Mouse (Mus musculus) splenic B cell, adult 2 months (primary cell): Measurements from ENCODE around the gene Gm6871.
"Not testable (repeated sequence)": the region's sequence is repeated elsewhere in the genome, so short reads cannot be mapped to it uniquely, and the experiment has no call there.

ENCODE experiments used
- DNase-seq: peaks from one replicate; pipeline ENCODE4 v3.0.0-alpha.2; 2011; ENCODE audit warnings: low read depth, low spot score
- H3K27me3 ChIP-seq: 2 replicates; pipeline ENCODE4 v1.6.1; 2012; ENCODE audit warnings: mild to moderate bottlenecking, low read length, moderate library complexity, mixed read lengths; ENCODE audit not compliant: control insufficient read depth, poor library complexity, insufficient read depth, severe bottlenecking
- H3K36me3 ChIP-seq: 2 replicates; pipeline ENCODE4 v1.6.1; 2012; ENCODE audit warnings: mild to moderate bottlenecking, low read length, moderate library complexity, mixed read lengths; ENCODE audit not compliant: control insufficient read depth, poor library complexity, insufficient read depth, severe bottlenecking

The Gm6871 gene

DNA sequence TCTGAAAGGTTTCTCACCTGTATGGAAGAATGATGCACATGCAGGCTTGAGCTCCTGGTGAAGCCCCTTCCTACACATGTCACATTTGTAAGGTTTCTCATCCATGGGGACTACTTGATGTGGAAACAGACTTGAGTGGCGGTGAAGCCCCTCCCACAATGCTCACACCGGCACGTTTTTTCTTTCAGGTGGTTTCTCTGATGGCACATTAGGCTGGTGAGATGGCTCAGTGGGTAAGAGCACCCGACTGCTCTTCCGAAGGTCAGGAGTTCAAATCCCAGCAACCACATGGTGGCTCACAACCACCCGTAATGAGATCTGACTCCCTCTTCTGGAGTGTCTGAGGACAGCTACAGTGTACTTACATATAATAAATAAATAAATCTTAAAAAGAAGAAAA is at the start of gene Gm6871:
Gene Gm6871 (minus strand): TSS at position 101 of the 400 bp plus-strand sequence.
- not testable (repeated sequence) for DNase-seq, H3K36me3 ChIP-seq, H3K27me3 ChIP-seq

DNA sequence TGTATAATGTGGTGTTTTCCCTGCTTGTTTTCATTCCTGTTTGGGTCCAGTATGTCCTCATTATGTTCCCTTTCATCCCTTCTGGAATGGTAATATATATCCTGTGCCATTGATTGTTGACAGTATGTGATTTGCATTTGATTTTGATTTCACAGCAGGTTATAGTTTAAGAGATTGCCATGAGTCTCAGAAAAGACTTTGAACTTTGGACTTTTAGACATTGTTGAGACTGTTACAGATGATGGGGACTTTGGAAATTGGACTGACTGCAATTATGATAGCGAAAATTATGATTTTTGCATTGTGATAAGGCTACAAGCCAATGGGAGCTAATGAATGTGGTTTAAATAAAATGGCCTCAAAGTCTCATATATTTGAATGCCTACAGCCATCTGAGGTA is 42.8 kb upstream of the Gm6871 start:
- DNase-seq, H3K36me3 ChIP-seq, H3K27me3 ChIP-seq: not testable (repeated sequence)

DNA sequence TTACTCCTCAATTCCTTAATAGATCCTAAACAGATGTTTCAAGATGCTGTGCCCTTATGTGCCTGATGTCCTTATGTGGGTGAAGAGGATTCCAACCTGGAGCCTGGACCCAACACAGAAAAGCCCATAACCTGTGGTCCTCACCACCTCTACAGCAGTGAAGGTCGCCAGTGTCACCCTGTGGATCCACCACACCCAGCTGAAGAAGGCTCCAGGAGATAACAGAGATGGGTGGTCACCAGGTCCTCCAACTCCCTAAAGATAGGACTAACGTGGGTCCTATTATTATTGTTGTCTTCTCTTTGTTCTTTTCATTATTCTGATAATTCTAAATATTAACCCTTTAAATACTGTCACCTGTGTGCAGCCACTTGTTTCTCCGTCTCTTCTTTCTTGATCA is 38.2 kb upstream of the Gm6871 start:
- no peak for DNase-seq
- Histone ChIP-seq H3K27me3 (no peaks in the 10 kb centered on the region), H3K36me3 (0 out of 2 replicates have a peak, but pooled peaks cover 2% of the 10 kb centered on the region)

DNA sequence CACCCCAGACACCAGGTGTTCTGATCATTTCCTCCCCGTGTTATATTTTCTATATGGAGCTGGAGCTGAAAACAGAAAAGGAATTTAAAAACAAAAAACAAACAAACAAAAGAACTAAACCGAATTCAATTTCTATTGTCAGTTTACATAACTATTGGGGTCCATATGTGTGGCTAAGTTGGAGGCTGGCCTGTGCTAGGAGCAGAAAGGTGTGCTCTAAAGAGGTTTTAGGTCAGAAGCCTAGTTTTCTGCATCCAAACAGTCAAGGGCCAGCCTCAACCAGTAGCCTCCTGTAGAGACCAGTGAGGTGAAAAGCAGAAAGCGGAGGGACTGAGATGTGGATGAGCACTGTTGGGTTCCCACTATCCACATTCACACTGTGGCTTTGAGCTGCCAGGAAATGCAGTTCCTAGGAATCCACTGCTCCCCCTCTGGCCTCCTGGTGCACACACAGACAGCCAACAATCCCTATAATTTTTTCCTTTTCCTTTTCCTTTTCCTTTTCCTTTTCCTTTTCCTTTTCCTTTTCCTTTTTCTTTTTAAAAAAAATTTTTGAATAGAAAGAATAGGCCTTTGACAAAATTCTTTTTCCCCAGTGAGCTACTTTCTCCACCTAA is 26.6 kb upstream of the Gm6871 start:
- Histone ChIP-seq H3K36me3 (no peaks in the 10 kb centered on the region), H3K27me3 (no peaks in the 10 kb centered on the region)
- no peak for DNase-seq

DNA sequence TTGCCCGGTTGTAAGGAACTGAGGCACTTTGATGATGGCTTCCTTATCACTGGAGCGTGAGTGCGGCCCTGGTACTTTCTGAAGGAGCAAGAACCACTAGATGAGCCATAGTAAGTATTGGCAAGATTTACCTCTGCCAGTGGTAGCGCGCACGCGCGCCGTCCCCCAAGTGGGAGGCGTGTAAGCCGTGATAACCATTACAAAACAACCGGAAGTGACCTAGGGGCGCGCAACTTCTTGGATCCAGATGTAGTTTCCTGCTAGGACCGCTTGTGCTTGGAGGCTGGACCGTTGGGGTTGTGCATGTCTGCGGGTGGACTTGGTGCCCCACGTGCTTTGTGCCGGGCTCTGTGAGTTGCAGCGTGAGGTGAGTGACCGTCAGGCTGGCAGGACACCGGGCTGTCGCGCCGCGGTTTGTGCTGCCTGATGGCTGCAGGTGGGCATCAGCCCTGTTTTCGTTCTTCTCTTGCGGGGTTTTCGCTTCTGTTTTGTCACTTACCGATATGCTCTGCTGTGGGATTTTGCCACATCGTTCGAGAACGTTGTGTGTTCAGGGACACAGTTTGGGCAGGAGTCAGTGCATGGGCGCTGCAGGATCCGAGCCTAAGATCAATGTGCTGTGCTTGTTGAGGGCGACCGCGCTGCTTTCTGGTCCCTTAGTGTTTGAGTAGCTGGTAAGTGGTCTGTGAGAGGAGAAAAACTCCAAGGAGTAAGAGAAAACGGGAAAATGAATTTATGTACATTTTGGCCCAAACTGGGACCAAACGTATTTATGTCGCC is 25.8 kb upstream of the Gm6871 start, which contains the start of gene 2610021A01Rik:
Gene 2610021A01Rik (plus strand): TSS at position 197 of the 780 bp plus-strand sequence.
- DNase-seq = peak; percentile 91
- Histone ChIP-seq H3K36me3 (no peaks in the 10 kb centered on the region), H3K27me3 (no peaks in the 10 kb centered on the region)

DNA sequence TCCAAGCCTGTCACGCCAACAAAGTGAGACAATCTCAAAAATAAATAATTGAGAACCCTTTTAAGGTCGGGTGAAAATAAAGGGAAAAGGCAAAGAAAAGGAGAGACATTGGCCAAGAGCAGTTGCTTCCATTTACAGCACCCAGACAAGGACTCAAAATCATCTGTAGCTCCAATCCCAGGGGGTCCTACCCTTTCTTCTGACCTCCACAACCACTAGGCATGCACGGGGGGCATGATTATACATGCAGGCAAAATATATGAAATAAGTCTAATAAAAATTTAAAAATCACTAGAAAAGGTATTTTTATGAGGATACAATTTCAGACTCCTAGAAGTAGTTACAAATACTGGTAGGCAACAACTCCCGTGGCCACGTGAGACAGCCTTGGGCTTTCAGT is 25.2 kb upstream of the Gm6871 start:
- Histone ChIP-seq H3K36me3 (no peaks in the 10 kb centered on the region), H3K27me3 (no peaks in the 10 kb centered on the region)
- DNase-seq = no peak

DNA sequence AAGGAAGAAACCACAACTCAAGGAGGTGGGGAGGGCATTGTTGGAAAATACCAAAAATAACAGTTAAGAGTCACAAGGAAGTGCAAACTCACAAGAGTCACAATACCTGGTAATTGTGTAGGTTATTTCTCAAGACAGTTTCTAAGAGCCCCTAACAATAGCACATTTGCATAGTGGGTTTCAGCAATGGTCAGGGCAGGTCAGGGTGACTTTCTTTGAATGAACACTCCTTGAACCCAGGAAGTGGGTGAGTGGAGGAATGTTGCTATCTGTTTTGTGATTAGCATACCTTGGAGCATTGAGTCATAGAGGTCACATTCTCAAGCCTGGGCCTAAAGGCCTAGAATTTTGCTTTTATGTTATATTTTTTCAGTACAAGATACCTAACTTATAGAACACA is 14.4 kb upstream of the Gm6871 start:
- H3K27me3 ChIP-seq, H3K36me3 ChIP-seq, DNase-seq: not testable (repeated sequence)

DNA sequence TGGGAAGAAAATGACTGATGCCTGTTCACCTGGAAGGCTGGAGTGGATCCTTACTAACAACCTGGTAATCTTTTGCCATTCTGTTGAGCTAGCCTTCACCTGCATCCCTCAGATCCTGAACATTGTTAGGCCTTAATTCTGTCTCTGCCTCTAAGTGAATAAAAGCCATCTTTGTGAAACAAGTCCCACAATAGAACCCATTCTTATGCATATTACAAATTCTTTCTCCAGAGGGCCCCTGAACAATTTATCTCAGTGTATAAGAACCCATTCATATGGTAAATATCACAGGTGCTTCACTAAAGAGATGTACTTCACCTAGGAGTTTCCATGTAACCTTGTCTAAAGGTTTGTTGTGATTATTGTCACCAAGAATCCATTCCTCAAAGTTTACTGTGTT is 8.6 kb upstream of the Gm6871 start:
- no peaks in the 10 kb centered on the region for H3K27me3 ChIP-seq
- no peak for DNase-seq
- no peaks in the 10 kb centered on the region for H3K36me3 ChIP-seq

DNA sequence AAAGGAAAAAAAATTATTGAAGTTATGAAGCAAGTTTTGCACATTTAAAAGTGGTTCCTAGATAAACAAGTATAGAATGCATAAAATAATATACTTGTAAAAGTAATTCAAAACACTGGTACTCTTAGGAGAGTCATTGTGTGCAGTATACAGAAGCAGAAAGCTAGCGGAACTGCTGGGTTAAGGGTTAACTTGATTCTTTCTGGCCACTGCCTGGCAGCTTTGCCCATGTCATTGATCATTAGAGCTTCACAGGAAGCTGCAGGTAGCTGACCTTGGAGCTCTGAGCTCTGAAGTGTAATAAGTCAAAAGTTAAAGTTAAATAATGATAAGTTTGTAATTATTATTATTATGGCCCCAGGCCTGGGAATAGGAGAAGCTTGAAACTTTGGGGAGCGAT is 4.5 kb upstream of the Gm6871 start:
- no peaks in the 10 kb centered on the region for H3K27me3 ChIP-seq
- no peaks in the 10 kb centered on the region for H3K36me3 ChIP-seq
- no peak for DNase-seq

DNA sequence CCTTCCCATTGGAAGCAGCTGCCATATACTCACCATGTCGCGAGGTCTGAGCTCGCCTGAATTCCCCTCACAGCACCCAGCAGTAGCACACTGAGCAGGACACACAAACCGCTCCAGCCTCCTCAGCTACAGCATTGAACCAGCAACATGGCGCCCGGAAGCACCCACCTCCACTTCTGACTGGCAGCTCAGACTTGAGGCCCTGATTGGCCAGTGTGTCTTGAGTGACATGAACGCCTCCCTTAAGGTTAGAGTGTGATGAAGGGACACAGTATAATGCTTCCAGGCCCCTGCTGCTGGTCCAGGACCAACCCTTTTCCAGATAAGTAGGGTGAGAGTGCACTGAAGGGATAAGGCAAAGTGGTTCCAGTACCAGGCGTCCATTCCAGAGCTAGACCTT is 12.8 kb downstream of the Gm6871 start:
- Histone ChIP-seq H3K36me3 (no peaks in the 10 kb centered on the region), H3K27me3 (no peaks in the 10 kb centered on the region)
- DNase-seq = no peak

DNA sequence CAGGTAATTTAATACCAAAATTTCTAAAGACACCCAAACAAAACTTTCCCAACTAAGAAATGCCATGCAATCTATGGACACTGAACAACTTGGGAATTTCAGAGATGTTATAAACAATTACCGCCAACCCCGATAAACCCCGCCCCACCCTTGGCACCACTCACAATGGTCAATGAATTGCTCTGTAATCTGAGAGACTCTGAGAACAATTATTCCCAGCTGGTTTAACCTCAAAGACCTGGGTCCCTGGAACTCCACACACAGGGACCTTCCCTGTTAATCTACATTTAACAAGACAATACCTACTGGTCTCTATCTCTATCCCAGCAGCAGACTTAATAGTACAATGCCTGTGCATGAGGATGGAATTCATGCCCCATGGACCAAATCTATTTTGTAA is 60.8 kb downstream of the Gm6871 start:
- no peak for DNase-seq

DNA sequence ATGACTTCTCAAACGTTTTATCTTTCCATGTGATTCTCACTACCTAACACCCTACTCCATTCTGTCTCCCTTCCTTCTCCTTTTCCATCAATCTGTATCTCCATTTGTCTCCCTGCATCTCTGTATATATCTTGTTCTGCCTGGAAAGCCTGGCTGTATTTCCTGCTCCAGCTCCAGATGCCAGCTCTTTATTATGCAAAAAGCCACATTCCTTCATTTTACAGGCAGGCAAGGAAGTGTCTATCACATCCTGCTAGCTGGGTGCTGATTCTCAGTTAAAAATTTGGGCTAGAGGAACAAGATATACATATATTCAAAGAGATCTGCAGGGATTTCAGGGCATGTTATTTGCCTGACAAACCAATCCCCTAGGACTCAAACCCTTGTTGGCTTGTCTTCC is 61.3 kb downstream of the Gm6871 start:
- H3K27me3 ChIP-seq = no peaks in the 10 kb centered on the region
- no peaks in the 10 kb centered on the region for H3K36me3 ChIP-seq
- no peak for DNase-seq

More for the DNA sequence above, 60.8 kb downstream of the Gm6871 start:
- Histone ChIP-seq H3K27me3 (no peaks in the 10 kb centered on the region), H3K36me3 (no peaks in the 10 kb centered on the region)

DNA sequence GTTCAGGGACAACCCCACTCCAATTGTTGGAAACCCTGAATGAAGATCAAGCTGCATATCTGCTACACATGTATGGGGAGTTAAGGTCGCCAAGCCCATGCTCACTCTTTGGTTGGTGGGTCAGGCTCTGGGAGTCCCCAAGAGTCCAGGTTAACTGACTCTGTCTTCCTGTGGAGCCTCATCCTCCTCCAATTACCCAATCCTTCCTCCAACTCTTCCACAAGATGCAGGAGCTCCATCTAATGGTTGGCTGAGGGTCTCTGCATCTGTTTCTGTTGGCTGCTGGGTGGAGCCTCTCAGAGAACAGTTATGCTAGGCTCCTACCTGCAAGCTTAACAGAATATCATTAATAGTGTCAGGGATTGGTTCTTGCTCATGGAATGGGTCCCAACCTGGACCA is 71.1 kb downstream of the Gm6871 start:
- H3K36me3 ChIP-seq = no peaks in the 10 kb centered on the region
- no peak for DNase-seq

DNA sequence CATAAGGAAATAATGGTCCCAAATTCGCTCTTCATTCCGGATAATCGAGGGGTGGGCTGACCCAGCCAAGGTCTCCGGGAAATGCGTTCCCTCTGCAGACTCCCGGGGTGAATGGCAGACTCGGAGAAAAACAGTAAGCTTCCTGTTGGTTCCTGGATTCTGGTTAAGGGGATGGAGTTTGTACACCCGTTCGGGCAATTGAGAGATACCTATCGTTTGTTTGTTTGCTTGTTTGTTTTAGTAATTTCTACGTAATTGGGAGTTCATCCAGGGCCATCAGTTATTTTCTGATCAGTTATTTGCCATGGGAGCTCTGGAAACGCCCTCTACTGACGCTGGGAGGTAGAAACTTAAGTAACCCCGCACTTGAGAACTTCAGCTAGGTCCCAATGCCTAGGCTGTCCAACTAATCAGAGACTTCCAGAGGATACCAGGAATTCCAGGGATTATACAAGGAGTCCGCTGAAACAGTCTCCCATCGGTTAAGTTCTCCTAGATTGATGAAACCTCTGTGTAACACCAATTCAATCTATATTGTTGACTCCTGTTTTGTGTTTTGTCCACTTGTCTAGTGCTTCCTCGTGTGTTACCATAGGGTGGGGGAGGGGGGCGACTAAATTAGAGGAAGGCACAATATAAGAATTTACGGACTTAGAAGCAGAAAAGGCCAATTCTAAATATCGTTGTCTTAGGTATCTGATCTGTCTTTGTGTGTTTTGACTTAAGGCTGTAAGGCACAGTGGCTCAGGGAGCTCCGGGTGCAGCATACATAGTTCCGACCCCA is 73.1 kb downstream of the Gm6871 start:
- no peaks in the 10 kb centered on the region for H3K27me3 ChIP-seq
- peak; percentile 68 for DNase-seq

More for the DNA sequence above, 71.1 kb downstream of the Gm6871 start:
- H3K27me3 ChIP-seq = no peaks in the 10 kb centered on the region

More for the DNA sequence above, 73.1 kb downstream of the Gm6871 start:
- H3K36me3 ChIP-seq = no peaks in the 10 kb centered on the region
